Mouse (Mus musculus): ENCODE data around the gene Nt5c1a.

The Nt5c1a gene

DNA sequence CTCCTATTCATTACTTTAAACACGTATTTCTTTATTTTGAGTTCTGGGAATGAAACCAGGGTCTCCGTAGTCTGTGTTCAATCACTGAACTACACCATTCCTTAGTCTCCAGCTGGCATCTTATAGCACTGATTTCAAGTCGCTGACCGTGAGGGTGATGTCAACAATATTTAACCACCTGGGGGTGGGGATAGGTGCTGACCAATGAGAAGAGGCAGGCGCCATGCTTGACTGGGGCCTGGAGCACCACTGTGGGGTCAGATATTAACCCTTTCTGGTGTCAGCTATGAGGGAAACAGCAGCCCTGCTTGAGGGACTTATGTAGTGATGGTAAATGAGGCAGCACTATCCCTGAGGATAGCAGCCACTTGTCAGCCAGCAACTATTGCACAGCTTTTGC lies 10.1 kb downstream of the Nt5c1a start:
- no peak for DNase-seq (ENCODE audit: low spot score in 2 of 2)

DNA sequence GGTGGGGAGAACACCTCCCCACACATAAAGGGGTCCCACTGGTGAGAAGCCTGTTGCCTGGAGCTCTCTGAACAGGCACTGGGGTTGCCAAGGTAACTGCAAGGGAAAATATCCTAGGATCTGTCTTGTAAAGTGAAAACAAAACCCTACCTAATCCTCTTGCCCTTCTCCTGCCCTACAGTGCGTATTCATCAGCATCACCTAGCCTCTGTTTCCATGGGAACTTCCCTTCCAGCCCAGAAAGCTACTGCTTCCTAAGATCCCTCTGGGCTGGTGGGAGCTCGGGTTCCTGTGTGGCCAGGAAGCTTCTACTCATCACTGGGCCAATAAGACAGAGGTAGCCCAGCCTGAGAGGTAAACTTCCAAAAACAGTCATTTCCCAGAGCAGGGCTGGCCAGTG lies 11.0 kb downstream of the Nt5c1a start:
- no peak for DNase-seq (ENCODE audit: low spot score in 2 of 2)

DNA sequence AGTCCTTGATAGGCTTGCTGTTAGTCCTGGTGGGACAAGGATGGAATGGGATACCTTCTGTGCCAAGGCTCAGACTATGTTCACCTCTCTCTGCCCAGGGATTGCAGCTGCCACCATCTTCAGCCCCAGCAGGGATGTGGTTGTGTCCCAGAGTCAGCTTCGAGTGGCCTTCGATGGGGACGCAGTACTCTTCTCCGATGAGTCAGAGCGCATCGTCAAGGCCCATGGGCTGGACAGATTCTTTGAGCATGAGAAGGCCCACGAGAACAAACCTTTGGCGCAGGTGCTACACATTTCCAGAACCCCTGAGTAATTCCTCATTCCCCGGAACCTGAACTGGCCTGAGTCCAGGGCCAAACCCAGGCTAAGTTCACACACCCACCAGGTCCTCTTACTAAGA lies 12.7 kb downstream of the Nt5c1a start:
- no peak for DNase-seq (ENCODE audit: low spot score in 2 of 2)

DNA sequence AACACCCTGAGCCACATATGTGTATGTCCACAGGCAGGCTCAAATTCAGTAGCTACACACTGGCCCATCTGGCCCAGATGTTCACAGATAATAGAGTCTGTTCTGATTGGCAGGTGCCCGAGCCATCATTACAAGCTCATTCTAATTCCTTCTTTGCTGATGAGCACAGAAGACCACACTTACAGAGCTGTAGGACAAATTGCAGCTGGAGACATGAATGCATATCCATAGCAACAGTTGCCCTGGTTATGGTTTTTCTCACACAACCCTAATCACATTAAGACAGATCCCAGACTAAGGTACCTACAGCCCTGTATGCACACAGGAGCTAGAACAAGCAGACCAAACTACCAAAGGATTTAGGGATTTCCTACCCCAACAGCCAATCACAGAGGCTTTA lies 14.1 kb downstream of the Nt5c1a start:
- no peak for DNase-seq (ENCODE audit: low spot score in 2 of 2)

DNA sequence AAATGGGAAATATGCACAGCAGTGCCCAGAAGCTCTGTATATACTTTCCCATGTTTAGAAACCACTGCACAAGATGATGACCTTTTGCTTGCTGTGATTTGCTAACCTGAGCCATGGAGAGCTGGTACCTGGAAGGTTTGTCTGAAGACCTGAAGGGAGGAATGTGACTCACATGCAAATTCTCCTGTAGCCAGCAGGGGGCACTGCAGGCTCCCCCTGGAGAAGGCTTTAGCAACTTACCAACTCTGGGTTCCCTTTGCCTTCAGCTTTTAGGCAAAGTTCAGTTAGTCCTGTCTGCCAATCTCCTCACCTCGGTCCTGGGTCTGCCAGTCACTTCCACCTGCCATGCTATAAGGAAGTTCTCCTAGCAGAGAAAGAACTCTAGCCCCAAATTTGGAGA lies 15.5 kb downstream of the Nt5c1a start:
- DNase-seq (ENCODE audit: low spot score in 2 of 2) = no peak

DNA sequence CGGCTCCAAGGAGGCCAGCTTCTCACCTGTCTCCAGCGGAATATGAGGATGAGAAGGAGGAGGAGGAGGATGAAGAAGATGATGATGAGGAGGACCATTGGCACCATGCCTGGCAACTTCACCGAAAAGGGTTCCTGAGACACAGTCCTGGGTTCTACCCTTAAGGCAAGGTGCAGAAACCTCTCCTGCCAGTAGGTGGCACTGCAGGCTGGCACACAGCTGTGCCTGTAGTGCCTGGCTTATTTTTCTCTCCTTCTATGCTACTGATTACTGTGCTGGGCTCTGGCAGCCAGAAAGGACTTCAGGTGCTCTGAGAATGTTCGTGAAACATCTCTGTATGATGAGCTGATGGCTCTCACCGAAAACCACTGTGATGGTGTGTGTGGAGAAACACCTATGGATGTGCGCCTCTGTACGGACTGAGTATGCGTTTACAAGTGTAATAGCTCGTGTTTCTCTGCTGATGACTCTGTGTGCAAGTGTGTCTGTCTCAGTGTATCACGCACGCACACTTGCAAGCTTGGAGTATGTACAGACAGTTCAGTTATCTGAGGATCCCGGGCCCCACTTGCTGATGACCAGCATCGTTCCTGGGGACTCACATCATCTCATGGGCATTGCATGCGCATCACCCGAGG lies 18.5 kb downstream of the Nt5c1a start:
- DNase-seq (ENCODE audit: low spot score in 2 of 2) = peak; percentile 64 to 77

DNA sequence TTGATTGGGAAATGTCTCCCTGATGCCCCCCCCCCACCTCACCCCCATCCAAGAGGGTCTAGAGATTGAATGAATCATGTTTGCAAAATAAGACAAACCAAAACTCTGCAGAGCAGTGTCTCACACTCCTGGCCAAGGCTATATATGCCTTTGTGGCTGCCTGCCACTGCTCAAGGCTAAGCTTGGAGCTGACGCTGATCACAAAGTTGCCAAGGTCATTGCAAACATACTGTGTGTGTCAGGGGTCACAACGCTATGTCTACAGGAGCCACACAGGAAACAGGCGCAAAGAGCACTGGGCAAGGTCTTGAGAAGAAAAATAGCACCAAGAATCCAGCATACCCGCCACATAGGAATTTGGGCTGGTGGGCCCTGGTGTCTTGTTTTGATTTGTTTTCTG lies 19.3 kb downstream of the Nt5c1a start:
- no peak for DNase-seq (ENCODE audit: low spot score in 2 of 2)

DNA sequence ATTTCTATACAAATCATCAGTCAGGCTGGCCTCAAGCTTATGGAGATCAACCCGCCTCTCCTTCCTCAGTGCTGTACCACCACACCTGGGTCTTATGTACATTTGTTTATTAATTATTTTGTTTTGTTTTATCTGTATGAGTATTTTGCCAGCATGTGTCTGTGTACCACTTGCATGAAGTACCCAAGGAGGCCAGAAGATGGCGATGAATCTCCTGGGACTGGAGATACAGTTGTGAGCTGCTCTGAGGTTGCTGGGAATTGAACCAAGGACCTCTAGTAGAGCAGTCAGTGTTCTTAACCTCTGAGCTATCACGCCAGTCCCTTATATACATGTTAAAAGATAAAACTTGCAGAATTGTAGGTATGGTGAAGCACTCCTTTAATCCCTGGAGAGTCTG lies 22.0 kb downstream of the Nt5c1a start:
- DNase-seq (ENCODE audit: low spot score in 2 of 2) = no peak

DNA sequence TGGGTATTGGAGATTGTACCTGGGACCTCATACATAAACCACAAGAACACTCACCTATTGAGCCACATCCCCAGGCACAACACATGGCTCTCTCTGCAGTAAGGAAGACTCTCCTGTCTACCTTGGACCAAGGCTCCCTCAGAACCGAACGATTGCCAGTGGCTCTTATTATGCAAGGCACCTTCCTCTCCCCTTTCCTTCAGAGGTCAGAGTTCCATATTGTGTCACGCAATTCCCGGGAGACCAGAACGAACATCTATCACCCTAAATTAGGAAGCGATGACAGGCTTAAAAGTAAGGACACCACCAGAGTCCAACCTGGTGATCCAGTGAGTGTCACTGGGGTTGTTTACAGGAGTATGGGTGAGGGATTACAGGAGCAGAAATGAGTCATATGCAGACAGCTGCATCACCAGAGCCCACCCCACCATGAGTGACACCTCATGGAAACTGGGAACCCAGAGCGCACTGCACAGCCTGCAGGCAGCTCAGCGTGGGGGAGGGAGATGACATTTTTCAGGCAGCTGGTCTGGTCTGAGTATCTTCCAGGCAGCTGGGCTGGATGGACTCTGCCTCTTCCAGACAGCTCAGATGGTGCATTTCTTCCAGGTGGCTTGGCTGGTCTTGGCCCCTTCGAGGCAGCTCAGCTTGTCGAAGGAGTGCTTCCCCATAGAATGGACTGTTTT lies 24.6 kb downstream of the Nt5c1a start:
- DNase-seq (ENCODE audit: low spot score in 2 of 2) = no peak

DNA sequence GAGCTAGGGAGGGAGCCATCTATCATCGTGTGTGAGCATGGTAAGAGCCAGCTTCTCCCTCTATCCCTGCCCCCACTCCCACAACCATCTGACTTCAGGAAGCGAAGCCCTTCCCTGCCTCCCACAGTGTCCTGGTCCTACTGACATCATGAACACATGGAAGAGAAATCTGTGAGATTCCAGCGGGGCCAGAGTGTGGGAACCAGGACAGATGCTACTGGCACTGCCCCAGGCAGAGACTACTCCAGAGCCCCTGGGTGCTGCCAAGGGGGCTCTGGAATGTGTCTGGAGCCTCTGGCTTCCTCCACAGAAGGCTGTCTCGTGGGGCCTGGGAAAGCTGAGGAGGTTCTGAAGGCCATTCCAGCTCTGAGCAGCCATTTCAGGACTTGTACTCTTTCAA lies 26.4 kb downstream of the Nt5c1a start:
- DNase-seq (ENCODE audit: low spot score in 2 of 2) = no peak

DNA sequence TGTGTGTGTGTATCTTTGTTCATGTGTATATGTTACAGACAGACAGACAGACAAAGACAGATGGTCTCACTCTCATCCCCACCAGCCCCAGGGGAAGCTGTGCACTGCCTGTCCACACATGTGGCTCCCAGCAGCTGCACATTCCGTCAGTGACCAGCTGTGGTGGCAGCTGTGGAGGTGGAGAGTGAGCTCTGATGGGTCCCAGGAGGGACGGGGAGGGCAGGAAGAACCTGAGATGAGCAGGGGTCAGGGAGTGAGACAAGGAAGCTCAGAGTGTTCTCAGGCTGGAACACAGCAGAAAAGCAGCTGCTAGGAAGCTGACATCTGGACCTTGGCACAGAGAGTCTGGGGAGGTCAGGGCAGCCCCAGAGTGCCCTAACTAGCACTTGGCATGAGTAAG lies 27.0 kb downstream of the Nt5c1a start:
- no peak for DNase-seq (ENCODE audit: low spot score in 2 of 2)

DNA sequence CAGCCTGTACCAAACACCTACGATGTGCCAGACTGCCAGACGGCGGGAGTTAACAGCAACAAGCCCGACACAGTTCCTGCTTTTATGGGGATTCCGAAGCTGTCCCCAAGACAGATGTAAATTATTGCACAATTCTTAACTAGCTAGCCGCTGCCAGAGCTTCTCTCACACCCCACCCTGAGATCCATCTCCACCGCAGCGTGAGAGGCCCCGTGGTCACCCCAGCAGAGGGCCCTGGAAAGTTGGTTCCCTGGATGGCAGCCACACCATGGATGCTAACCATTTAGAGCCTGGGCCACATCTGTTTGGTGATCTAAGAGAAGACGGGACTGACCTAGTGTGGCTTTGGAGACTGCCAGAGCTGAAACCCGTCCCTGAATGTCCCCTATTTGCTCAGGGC lies 27.9 kb downstream of the Nt5c1a start:
- DNase-seq (ENCODE audit: low spot score in 2 of 2) = no peak

DNA sequence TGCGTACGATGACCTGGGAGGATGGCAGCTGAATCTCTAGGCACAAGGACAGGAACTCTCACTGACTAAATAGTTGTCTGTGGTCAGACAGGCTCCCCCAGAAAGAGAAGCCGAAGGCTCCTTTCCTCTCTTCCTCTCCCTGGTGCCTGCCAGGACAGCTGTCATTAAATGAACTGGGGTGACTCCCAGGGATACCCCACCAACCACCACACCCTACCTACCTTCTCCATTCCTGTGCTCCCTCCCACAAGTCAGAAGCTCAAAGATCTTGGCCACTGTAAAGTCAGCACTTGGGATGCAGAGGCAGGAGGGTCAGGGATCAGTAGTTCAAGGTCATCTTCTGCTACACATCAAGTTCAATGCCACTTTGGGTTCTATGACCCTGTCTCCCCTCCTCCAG lies 31.5 kb downstream of the Nt5c1a start:
- no peak for DNase-seq (ENCODE audit: low spot score in 2 of 2)

DNA sequence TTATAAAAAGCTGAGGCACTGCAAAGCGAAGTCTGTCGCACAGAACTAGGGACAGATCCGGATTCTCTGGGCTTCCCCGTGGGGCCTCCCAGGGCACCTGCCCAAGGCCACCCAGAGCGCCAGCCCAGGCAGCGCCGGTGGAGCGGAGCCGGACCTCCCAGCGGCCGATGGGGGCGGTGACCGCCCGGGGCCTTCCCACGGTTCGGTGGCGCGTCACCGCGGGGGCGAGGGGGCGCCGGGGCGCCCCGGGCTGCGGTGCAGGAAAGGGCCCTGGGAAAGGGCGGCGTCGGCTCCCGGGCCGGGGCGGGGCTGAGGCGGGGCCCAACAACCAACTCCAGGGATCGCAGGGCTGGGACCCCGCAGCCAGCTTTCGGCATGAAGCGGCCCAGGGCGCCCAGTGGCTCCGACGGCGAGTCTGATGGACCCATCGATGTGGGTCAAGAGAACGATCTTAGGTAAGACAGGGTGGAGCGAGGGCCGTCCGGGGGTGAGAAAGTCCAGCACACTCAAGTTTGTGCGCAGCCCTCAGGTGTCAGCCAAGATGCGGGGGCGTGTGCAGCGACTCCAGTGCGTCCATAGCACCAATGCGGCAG lies 32.3 kb downstream of the Nt5c1a start, which contains the start of gene Heyl:
Gene Heyl, plus strand, starts transcription at position 65 of the 593 bp plus-strand sequence.
- no peak for DNase-seq (ENCODE audit: low spot score in 2 of 2)

DNA sequence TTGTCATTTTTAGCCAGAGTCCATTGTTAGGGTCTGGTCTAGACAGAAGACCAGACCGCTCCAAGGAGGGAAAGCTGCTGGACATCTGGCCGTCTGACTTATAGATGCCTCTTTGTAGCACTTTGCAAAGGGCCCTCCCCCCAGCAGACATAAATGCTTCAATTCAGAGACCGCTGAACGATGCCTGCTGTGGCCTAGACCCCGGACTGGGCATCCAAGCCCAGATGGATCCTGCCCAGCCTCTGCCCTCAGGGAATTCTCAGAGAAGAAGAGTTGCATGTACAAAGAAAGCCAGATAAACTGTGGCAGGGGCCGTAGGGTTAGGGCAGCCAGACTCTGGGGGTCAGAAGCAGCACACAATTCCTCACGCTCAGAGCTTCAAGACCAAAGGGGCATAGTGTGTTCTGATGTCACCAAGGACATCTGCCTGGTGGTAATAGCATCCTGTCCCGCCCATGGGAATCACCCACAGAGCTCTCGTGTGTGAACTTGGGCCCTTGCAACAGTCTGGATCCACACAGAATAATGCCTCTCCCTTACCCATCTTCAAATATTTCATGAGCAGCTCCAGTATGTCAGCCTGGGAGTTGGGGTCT lies 34.6 kb downstream of the Nt5c1a start:
- DNase-seq (ENCODE audit: low spot score in 2 of 2) = no peak

DNA sequence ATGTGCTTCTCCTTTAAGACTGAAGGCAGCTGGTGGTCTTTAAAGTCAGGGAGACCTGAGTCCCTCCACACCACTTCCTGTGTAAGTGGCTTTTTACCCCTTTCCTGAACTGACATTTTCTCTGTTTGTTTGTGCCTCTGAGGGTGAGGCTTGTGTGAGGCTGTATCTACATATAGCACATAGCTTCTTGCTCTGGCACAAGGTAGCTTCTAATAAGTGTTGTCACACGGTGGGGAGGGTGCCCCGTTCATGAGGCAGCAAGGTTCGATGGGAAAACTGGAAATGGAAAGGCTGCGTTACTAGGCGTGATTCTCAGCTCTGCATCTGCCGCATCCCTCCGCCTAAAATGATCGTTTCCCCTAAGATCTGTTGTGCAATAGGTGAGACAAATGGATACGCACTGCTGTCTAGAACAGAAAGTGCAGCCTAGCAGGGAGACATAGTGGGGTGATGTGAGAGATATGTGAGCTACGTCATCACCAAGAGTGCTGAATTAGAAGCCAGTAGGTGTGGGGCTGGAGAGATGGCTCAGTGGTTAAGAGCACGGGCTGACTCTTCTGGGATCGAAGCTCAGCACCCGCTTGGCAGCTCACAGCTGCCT lies 35.2 kb downstream of the Nt5c1a start:
- DNase-seq (ENCODE audit: low spot score in 2 of 2) = no peak

DNA sequence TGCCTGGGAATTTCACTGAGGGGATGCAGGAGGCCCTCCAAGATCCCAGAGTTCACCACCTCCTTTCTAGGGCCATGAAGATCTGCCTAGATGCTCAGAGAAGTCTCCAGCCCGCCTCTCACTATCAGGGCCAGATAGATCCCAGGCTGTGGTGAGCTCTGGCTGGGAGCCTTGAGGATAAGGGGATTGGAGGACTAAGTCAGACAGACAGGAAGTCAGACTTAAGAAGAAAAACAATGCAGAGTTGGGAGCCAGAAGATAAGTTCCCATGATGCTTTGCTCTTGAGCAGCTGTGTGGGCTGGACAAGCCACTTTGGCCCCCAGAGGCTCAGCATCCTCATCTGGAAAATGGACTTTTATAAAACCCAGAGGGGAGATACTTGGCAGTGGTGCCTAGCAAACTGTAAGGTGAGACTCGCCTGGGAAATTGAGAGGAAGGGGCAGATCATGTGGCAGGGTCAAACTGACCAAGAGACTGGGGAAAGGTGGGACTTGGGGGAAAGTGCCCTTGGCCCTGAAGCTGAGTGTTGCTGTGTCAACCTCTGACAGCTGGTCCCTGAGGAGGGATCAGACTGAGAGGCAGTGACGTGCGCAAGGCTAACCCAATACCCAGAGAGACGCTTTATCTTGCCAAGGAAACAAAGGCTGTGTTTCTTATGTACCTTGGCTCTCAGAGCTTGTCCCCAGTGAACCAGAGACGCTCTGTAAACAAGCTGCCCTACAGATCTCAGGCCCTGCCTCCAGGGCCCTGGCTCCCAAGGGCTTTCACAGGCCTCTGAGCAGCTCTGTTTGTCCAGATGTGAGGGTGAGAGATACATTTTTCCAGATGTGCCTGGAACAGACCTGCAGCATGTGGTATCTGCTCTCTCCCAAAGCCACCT lies 36.3 kb downstream of the Nt5c1a start:
- no peak for DNase-seq (ENCODE audit: low spot score in 2 of 2)

DNA sequence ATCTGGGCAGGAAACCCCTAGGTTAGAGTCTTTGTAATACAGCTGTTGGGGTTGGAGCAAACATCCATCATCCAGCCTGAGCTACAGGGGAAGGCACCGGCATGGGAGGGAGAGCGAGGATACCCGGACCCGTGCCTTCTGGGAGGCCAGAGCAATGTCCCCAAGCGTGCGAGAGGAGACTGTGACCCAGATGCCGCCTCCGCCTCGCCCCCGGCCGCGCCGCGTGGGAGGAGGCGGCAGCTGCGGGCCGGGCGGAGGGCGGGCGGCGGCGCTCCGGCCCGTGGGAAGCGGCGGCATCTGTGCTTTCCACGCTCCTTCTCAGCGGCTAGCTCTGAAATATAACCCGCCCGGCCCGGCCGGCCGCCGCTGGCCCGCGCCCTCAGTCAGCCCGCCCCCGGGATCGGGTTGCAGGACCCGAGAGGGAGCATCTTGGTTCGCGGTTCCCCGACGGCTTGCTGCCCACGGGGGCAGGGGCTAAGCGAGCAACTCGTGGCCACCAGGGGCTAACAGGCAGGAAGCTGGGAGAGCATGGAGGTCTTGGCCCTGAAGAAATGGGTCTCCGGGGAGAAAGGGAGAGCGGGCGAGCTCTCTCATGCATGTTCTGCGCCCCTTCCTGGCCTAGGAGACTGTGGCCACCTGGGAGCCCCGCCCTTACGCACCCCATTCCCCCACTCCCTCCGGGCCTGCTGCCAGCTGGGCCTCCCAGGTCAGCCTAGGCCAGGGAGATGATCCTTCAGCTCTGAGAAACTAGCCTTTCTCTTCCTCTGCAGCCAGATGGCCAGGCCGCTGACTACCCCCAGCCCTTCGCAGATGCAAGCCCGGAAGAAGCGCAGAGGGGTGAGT lies 38.3 kb downstream of the Nt5c1a start:
- no peak for DNase-seq (ENCODE audit: low spot score in 2 of 2)

DNA sequence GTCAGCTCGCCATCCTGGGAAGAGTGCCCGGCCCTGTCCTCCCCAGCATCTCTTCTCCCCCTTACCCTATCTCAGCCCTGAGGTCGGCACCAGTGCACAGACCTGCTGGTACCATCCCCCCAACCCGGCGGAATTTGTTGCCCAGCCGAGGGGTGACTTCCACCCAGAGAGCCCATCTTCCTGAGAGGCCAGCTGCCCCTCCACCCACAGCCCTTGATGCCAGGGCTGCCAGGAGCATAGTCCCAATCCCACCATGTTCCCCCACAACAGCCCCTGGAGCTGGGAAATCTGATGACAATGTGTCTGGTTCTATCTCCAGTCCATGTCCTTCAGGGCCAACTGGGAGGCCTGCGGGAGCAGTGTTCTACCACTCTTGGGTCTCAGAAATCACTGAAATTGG lies 44.9 kb downstream of the Nt5c1a start:
- no peak for DNase-seq (ENCODE audit: low spot score in 2 of 2)

DNA sequence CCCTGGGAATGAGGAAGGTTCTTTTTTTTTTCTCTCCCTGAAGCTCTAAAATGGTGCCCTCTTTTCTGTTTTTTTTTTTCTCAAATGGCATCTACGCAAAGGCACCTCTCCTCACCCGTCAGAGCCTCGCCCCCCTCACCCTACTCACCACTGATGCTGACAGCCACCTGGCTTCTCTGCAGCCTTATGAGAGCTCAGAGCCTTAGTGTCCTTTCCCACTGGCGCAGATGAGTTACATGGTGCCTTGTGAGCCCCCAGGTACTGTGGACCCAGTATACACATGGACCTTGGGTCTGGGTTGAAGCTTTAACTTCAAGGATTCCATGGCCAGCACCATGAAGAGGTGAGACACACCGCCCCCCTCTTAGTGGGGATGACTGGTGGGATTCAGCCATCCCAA lies 45.3 kb downstream of the Nt5c1a start:
- no peak for DNase-seq (ENCODE audit: low spot score in 2 of 2)

All from frontal cortex, postnatal 25 days (tissue).